Mouse (Mus musculus): ENCODE results near the gene Padi2. TPM values are rescaled to one million over a fixed set of nuclear protein-coding genes. Genes with fewer than 3 reads are reported as not detected.

Padi2 gene
- polyA plus RNA-seq, 1 experiment from 2014 or later, result 0.23 TPM

Other genes with a start within 250 kb of the Padi2 start
- 23.3 and 23.6 TPM in 2 replicates for gene Arhgef10l, start 240.3 kb upstream of the Padi2 start, polyA plus RNA-seq (2014; fragmentation: Nextera tagmentation; extraction: Ambion mirVana)
- 91.6 and 100 TPM in 2 replicates for gene Rcc2, start 205.8 kb upstream of the Padi2 start, polyA plus RNA-seq (2014; fragmentation: Nextera tagmentation; extraction: Ambion mirVana)
- gene Padi6, start 163.7 kb upstream of the Padi2 start, polyA plus RNA-seq (2014; fragmentation: Nextera tagmentation; extraction: Ambion mirVana), result 0.08 TPM in 1 of 2 replicates, not detected in the other
- 1.8 and 2.0 TPM in 2 replicates for gene Padi4, start 132.1 kb upstream of the Padi2 start, polyA plus RNA-seq (2014; fragmentation: Nextera tagmentation; extraction: Ambion mirVana)
- not detected in 2 replicates for gene Padi3, start 95.7 kb upstream of the Padi2 start, polyA plus RNA-seq (2014; fragmentation: Nextera tagmentation; extraction: Ambion mirVana)
- 0.12 TPM in 1 of 2 replicates, not detected in the other for gene Padi1, start 60.6 kb upstream of the Padi2 start, polyA plus RNA-seq (2014; fragmentation: Nextera tagmentation; extraction: Ambion mirVana)
- gene Sdhb, start 54.9 kb downstream of the Padi2 start, polyA plus RNA-seq (2014; fragmentation: Nextera tagmentation; extraction: Ambion mirVana), result 375 and 401 TPM in 2 replicates
- 51.2 and 54.9 TPM in 2 replicates for gene Atp13a2, start 80.5 kb downstream of the Padi2 start, polyA plus RNA-seq (2014; fragmentation: Nextera tagmentation; extraction: Ambion mirVana)
- gene Mfap2, start 104.1 kb downstream of the Padi2 start, polyA plus RNA-seq (2014; fragmentation: Nextera tagmentation; extraction: Ambion mirVana), result 263 and 298 TPM in 2 replicates
- gene Crocc, start 154.2 kb downstream of the Padi2 start, polyA plus RNA-seq (2014; fragmentation: Nextera tagmentation; extraction: Ambion mirVana), result 14.3 and 15.3 TPM in 2 replicates
- gene Necap2, start 172.0 kb downstream of the Padi2 start, polyA plus RNA-seq (2014; fragmentation: Nextera tagmentation; extraction: Ambion mirVana), result 50.0 and 51.2 TPM in 2 replicates
- gene Spata21, start 182.0 kb downstream of the Padi2 start, polyA plus RNA-seq (2014; fragmentation: Nextera tagmentation; extraction: Ambion mirVana), result not detected in 2 replicates
- 22.9 and 26.1 TPM in 2 replicates for gene Szrd1, start 233.4 kb downstream of the Padi2 start, polyA plus RNA-seq (2014; fragmentation: Nextera tagmentation; extraction: Ambion mirVana)
- gene Fbxo42, start 241.6 kb downstream of the Padi2 start, polyA plus RNA-seq (2014; fragmentation: Nextera tagmentation; extraction: Ambion mirVana), result 30.8 and 31.6 TPM in 2 replicates